Mouse (Mus musculus): ENCODE results near the gene Lgals3. TPM values are rescaled to one million over a fixed set of nuclear protein-coding genes. Genes with fewer than 3 reads are reported as not detected.
A peak's percentile ranks its signal among the peaks of the same experiment; 100 is the strongest.

The Lgals3 gene
- polyA plus RNA-seq, 1 experiment from 2014 or later: 2.5 TPM

DNA sequence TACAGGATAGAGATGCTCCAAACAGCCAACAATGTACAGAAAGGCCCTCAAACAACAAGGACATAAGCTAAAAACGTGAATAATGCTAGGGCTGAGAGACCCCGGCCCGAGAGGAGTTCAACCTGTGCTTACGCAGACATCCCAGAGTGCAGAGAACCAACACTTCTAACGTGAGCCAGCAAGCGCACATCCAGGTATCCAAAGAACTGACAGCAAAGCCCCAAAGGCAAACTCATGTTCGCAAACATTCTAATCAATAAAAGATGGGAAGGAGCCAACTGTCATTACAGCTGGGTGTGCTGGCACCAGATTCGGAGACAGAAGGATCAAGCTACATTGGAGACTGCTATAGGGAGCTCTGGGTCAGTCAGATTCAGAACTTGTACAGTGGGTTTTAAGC is 35.2 kb downstream of the Lgals3 start:
- Histone ChIP-seq H3K9me3 (no peaks in the 10 kb centered on the region), H3K4me3 (no peak overlapping the region), H3K36me3 (peaks cover 79% of the 10 kb centered on the region), H3K27me3 (no peaks in the 10 kb centered on the region), H3K27ac (no peak overlapping the region), H3K4me2 (replicated peaks) (no peak overlapping the region), H3K9ac (no peak overlapping the region), H3K4me1 (no peaks in the 10 kb centered on the region)
- WGBS: 90% methylated on average over 8 of the region's 8 CpGs
- ATAC-seq (ENCODE audit: insufficient number of reproducible peaks, insufficient read depth, low FRiP score, low TSS enrichment): no peak

GRCm38 (mm10) chr14:47406000-47406399 is 38.4 kb downstream of the Lgals3 start:
- H3K27ac ChIP-seq: no peak overlapping the region
- H3K9me3 ChIP-seq: no peaks in the 10 kb centered on the region
- ATAC-seq (ENCODE audit: insufficient number of reproducible peaks, insufficient read depth, low FRiP score, low TSS enrichment): no peak
- no peak overlapping the region for H3K4me2 ChIP-seq (replicated peaks)
- peaks cover 93% of the 10 kb centered on the region for H3K36me3 ChIP-seq
- H3K27me3 ChIP-seq: no peaks in the 10 kb centered on the region
- H3K9ac ChIP-seq: no peak overlapping the region
- H3K4me3 ChIP-seq: no peak overlapping the region
- WGBS: 84% methylated on average over 9 of the region's 9 CpGs
- no peaks in the 10 kb centered on the region for H3K4me1 ChIP-seq

DNA sequence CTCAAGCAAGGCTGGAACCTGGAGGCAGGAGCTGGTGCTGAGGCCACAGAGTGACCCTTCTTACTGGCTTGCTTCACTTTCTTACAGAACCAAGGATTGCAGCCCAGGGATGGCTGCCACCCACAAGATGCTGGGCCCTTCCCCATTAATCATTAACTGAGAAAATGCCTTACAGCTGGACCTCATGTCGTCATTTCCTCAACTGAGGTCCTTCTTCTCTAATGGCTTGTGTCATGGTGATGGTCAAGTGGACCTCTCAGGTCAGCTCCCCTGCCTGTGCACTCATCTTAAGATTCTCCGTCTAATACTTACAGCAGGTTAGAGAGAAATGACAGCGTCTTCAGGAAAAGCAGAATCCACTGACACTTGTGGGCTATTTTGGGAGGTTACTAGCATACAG is 49.8 kb downstream of the Lgals3 start:
- H3K9ac ChIP-seq: peak overlapping the region; percentile 66
- 26% methylated on average over 3 of the region's 3 CpGs for WGBS
- ATAC-seq (ENCODE audit: insufficient number of reproducible peaks, insufficient read depth, low FRiP score, low TSS enrichment): no peak
- H3K4me3 ChIP-seq: peak overlapping the region; percentile 64
- no peaks in the 10 kb centered on the region for H3K9me3 ChIP-seq
- no peaks in the 10 kb centered on the region for H3K27me3 ChIP-seq
- peaks cover 23% of the 10 kb centered on the region for H3K36me3 ChIP-seq
- peak overlapping the region; percentile 77 for H3K4me2 ChIP-seq (replicated peaks)
- H3K27ac ChIP-seq: no peak overlapping the region
- H3K4me1 ChIP-seq: peaks cover 18% of the 10 kb centered on the region

DNA sequence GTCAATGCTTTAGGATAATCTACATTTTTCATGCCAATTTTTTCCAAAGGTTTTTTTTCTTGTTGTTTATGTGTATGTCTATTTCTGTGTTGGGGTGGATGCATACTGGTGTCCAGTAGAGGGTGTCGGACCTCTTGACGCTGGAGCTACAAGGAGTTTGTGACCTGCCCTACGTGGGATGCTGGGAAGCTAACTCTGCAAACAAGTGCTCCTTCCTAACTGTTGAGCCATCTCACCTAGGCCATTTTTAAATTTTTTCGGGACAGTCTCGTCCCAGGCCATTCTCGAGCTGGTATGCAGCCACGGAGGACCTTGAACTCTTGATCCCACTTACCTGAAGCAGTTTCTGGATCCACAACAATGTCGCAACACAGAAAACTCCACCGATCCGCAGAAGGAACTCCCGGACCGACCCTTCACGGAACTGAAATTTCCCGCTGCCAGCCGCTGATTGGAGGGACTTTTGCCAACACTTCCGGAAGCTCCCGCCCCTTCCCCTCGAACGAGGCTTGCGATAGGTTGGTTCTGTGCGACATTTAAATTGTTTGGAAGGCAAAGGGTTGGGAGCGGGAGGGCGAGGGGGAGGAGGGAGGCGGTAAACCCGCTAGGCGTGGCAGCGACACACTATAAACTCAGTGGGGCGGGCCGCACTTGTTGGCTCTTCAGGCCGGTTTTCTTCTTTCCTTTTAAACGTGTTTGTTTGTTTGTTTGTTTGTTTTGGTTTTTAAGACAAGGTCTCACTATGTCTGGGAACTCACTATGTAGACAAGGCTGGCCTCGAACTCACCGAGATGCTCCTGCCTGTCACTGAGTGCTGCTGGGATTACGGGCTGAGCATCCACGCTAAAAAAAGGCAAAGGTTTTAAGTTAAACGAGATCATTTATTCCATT is 50.5 kb downstream of the Lgals3 start, which contains the start of gene Dlgap5:
Gene Dlgap5, minus strand, starts transcription at position 633 of the 891 bp plus-strand sequence.
- ATAC-seq (ENCODE audit: insufficient number of reproducible peaks, insufficient read depth, low FRiP score, low TSS enrichment): peak; percentile 85; the same call in 1 of the 2 replicates
- H3K27me3 ChIP-seq: no peaks in the 10 kb centered on the region
- peaks cover 18% of the 10 kb centered on the region for H3K4me1 ChIP-seq
- H3K27ac ChIP-seq: 0 out of 2 replicates have a peak within 1 kb of the TSS, but pooled peaks have one; percentile 51
- no peaks in the 10 kb centered on the region for H3K9me3 ChIP-seq
- H3K4me3 ChIP-seq: peak within 1 kb of the TSS; percentile 64
- 2% methylated on average over 36 of the region's 36 CpGs for WGBS
- peaks cover 17% of the 10 kb centered on the region for H3K36me3 ChIP-seq
- peak within 1 kb of the TSS; percentile 66 for H3K9ac ChIP-seq
- H3K4me2 ChIP-seq (replicated peaks): peak within 1 kb of the TSS; percentile 77

DNA sequence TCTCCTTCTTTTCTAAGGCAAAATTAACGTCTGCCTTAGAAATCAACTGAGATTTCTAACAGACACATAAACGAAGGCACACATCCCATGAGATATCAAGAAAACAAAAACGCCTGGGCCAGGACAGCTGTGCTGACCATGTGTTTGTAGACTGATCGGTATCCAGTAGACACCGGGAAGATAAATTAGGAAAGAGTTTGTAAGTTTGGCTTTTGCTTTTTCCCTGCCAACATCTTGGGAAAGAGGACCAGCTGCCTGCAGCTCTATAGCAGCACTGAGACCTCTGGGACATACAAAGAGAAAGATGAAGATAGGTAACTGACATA is 51.1 kb downstream of the Lgals3 start:
- ATAC-seq (ENCODE audit: insufficient number of reproducible peaks, insufficient read depth, low FRiP score, low TSS enrichment): no peak
- no peaks in the 10 kb centered on the region for H3K9me3 ChIP-seq
- H3K36me3 ChIP-seq: peaks cover 17% of the 10 kb centered on the region
- no peaks in the 10 kb centered on the region for H3K27me3 ChIP-seq
- peak overlapping the region; percentile 77 for H3K4me2 ChIP-seq (replicated peaks)
- H3K9ac ChIP-seq: peak overlapping the region; percentile 51; the same call in 1 of the 2 replicates
- H3K4me1 ChIP-seq: peaks cover 18% of the 10 kb centered on the region
- peak overlapping the region; percentile 64 for H3K4me3 ChIP-seq
- H3K27ac ChIP-seq: no peak overlapping the region
- WGBS: 47% methylated on average over 5 of the region's 5 CpGs

DNA sequence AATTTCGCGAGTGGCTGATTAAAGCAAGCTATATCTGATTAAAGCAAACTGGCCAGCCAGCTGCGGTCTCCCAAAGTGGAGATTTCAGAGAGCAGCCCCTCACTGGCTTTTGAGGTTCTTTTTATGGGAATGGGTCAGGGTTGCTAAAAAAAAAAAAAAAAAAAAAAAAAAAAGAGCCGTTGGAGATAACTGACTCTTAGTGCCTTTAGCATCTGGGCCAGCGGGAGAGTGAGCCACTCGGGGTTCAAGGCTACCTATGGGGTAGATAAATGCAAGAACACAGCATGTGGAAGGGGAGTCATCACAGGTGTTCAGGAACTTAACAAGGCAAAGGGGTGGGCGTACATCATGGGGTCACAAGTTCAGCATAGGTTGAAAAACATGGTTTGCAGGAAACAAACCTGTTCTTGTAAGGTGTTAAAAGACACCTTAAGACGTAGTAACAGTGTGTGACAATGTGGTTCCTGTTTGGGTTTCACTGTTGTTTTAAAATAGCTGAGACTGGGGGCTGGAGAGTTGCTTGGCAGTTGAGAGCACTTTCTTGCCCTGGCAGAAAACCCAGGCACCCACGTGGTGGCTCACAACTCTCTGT is 51.6 kb downstream of the Lgals3 start:
- H3K4me3 ChIP-seq: no peak overlapping the region

GRCm38 (mm10) chr14:47419723-47420276 is 52.2 kb downstream of the Lgals3 start:
- ATAC-seq (ENCODE audit: insufficient number of reproducible peaks, insufficient read depth, low FRiP score, low TSS enrichment): no peak
- no peak overlapping the region for H3K4me3 ChIP-seq
- 91% methylated on average over 24 of the region's 24 CpGs for WGBS
- no peaks in the 10 kb centered on the region for H3K27me3 ChIP-seq
- H3K27ac ChIP-seq: no peak overlapping the region
- no peaks in the 10 kb centered on the region for H3K9me3 ChIP-seq
- no peak overlapping the region for H3K4me2 ChIP-seq (replicated peaks)
- peaks cover 8% of the 10 kb centered on the region; the same call in 1 of the 2 replicates for H3K36me3 ChIP-seq
- peaks cover 18% of the 10 kb centered on the region for H3K4me1 ChIP-seq
- no peak overlapping the region for H3K9ac ChIP-seq

More for the DNA sequence above, 51.6 kb downstream of the Lgals3 start:
- 81% methylated on average over 9 of the region's 9 CpGs for WGBS
- Histone ChIP-seq H3K27ac (no peak overlapping the region), H3K9me3 (no peaks in the 10 kb centered on the region), H3K36me3 (peaks cover 15% of the 10 kb centered on the region), H3K27me3 (no peaks in the 10 kb centered on the region), H3K9ac (no peak overlapping the region), H3K4me1 (peaks cover 18% of the 10 kb centered on the region), H3K4me2 (replicated peaks) (no peak overlapping the region)
- no peak for ATAC-seq (ENCODE audit: insufficient number of reproducible peaks, insufficient read depth, low FRiP score, low TSS enrichment)

DNA sequence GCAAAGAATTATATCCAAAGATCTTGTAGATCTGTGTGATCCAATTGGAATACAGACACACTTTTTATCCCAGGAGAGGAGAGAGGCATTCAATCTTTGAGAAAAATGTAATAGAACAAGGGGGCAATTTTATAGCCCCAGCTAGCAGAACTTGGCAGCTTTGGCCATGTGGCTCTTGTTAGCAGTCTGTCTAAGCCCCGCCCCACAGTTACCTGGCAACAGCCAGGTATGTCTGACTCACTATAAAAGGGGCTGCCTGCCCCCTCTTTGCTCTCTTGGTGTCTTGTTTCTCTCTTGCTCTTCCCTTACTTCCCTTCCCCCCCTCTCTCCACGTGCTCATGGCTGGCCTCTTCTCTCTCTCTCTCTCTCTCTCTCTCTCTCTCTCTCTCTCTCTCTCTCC is 54.1 kb downstream of the Lgals3 start:
- no peaks in the 10 kb centered on the region for H3K27me3 ChIP-seq
- H3K9ac ChIP-seq: no peak overlapping the region
- no peaks in the 10 kb centered on the region for H3K36me3 ChIP-seq
- ATAC-seq (ENCODE audit: insufficient number of reproducible peaks, insufficient read depth, low FRiP score, low TSS enrichment): no peak
- no peaks in the 10 kb centered on the region for H3K9me3 ChIP-seq
- no peak overlapping the region for H3K4me3 ChIP-seq
- H3K27ac ChIP-seq: no peak overlapping the region
- no peak overlapping the region for H3K4me2 ChIP-seq (replicated peaks)
- peaks cover 18% of the 10 kb centered on the region for H3K4me1 ChIP-seq
- WGBS: 37% methylated on average over 2 of the region's 2 CpGs

DNA sequence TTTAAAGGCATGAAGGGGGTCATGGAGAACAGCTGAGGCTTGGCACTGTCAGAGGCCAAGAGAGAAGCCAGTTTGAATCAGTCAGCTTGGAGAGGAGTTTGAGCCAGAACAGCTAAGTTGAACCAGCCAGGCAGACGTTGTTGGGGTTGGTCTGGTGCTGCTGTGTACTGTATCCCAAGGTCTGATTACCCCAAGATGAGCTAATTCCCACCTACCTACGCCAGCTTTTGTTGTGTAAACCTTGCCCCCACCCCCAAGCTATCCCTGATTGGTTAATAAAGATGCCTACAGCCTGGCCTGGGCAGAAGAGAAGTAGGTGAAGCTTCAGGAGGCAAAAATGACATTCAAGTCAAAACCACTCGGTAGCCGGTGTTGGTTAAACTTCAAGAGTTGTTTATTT is 54.9 kb downstream of the Lgals3 start:
- no peaks in the 10 kb centered on the region for H3K36me3 ChIP-seq
- ATAC-seq (ENCODE audit: insufficient number of reproducible peaks, insufficient read depth, low FRiP score, low TSS enrichment): no peak
- H3K27ac ChIP-seq: no peak overlapping the region
- peaks cover 11% of the 10 kb centered on the region for H3K4me1 ChIP-seq
- no peaks in the 10 kb centered on the region for H3K9me3 ChIP-seq
- no peaks in the 10 kb centered on the region for H3K27me3 ChIP-seq
- H3K9ac ChIP-seq: no peak overlapping the region
- H3K4me3 ChIP-seq: no peak overlapping the region
- WGBS: 56% methylated on average over 4 of the region's 4 CpGs
- H3K4me2 ChIP-seq (replicated peaks): no peak overlapping the region

GRCm38 (mm10) chr14:47432987-47433386 is 65.4 kb downstream of the Lgals3 start:
- H3K36me3 ChIP-seq: no peaks in the 10 kb centered on the region
- H3K27me3 ChIP-seq: no peaks in the 10 kb centered on the region
- H3K9me3 ChIP-seq: no peaks in the 10 kb centered on the region
- H3K4me2 ChIP-seq (replicated peaks): no peak overlapping the region
- H3K4me3 ChIP-seq: no peak overlapping the region
- no peak overlapping the region for H3K9ac ChIP-seq
- H3K27ac ChIP-seq: no peak overlapping the region
- H3K4me1 ChIP-seq: no peaks in the 10 kb centered on the region
- no peak for ATAC-seq (ENCODE audit: insufficient number of reproducible peaks, insufficient read depth, low FRiP score, low TSS enrichment)

Data from embryonic facial prominence, embryonic 12.5 days (tissue).